Mouse (Mus musculus) E14TG2a.4 (cell line): Measurements from ENCODE around the gene Bcl7c.

Experiments used
- H3K27me3 ChIP-seq: 2 replicates; pipeline ENCODE4 v1.6.1; 2014; ENCODE audit warnings: low read length, control low read depth; ENCODE audit not compliant: insufficient read depth
- H3K36me3 ChIP-seq: 2 replicates; pipeline ENCODE4 v1.6.1; 2014; ENCODE audit warnings: low read length, control low read depth; ENCODE audit not compliant: insufficient read depth
- H3K4me1 ChIP-seq: replicated peaks from 2 replicates; pipeline ENCODE4 v1.6.1; 2014; ENCODE audit warnings: low read depth, low read length, control low read depth
- H3K4me3 ChIP-seq: replicated peaks from 2 replicates; pipeline ENCODE4 v1.5.1; 2014; ENCODE audit warnings: mild to moderate bottlenecking, low read length
- H3K9me3 ChIP-seq: 2 replicates; pipeline ENCODE4 v1.6.1; 2014; ENCODE audit warnings: low read length, control low read depth
- CTCF ChIP-seq: conservative IDR thresholded peaks from 2 replicates; pipeline ENCODE4 v1.5.1; 2014; ENCODE audit warnings: low read length
- NANOG ChIP-seq: IDR thresholded peaks from 2 replicates; pipeline ENCODE4 v1.6.1; 2014; ENCODE audit warnings: borderline replicate concordance, low read length, mixed read lengths
- POU5F1 ChIP-seq: IDR thresholded peaks from 2 replicates; pipeline ENCODE4 v1.6.1; 2014; ENCODE audit warnings: low read length, borderline replicate concordance

Gene Bcl7c

DNA sequence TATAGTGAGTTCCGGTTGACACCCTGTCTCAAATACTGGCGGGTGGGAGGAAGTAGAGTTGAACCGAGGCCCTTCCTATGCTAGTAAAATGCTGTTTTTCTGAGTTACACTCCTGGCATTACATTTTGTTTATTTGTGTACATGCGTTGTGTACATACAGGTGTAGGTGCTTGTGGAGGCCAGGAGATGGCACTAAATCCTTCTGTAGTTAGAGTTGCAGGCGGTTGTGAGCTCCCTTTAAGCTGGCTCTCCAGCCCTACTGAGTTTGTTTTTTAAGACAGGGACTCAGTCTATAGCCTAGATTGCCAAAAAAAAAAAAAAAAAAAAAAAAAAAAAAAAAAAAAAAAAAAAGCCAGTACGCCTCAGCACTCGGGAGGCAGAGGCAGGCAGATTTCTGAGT lies 19.2 kb upstream of the Bcl7c start:
- peaks cover 44% of the 10 kb centered on the region for H3K4me1 ChIP-seq
- H3K36me3 ChIP-seq, result no peaks in the 10 kb centered on the region
- H3K27me3 ChIP-seq, result 0 out of 2 replicates have a peak, but pooled peaks cover 8% of the 10 kb centered on the region
- TF ChIP-seq POU5F1 (no peak), CTCF (peak; percentile 45)
- no peak overlapping the region for H3K4me3 ChIP-seq
- no peaks in the 10 kb centered on the region for H3K9me3 ChIP-seq

DNA sequence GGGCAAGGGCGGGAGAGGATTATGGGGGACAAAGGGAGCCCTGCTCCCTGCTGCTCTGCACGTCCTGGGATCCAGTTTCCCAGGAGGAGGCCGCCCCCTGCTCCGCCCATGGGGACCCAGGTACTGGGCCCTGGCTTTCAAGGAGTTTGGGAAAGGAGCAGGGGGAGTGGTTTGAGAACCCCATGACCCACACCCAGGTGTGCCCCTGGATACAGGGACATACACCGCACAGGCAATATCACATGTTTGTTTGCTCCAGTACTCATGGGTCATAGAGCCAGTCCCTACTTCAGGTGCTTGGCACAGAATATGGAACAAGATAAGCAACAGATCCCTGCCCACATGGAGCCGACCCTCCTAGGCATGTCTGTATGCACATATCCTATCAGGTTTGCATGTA lies 17.2 kb upstream of the Bcl7c start:
- TF ChIP-seq CTCF (no peak), NANOG (no peak), POU5F1 (no peak)

DNA sequence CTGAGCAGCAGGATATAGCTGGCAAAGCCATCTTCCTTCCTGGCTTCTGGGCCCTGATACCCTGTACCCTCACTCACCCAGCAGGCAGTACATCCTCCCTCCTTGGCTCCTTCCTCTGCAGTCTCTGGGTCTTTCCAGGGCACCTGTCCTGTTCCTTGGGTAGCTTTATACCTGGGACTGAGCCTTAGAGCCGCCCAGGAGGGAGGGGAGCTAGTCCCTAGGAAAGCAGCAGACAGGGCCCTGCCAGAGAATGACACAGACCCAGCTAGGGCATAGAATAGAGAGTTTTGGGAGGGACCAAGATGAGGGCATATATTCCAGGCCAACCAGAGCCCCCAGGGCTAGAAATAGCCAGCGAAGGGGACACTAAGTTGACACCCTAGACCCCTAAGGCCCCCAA lies 16.8 kb upstream of the Bcl7c start:
- Histone ChIP-seq H3K9me3 (no peaks in the 10 kb centered on the region), H3K4me1 (peaks cover 44% of the 10 kb centered on the region), H3K36me3 (no peaks in the 10 kb centered on the region), H3K4me3 (peak overlapping the region; percentile 26), H3K27me3 (0 out of 2 replicates have a peak, but pooled peaks cover 4% of the 10 kb centered on the region)
- no peak for TF ChIP-seq NANOG
- no peak for TF ChIP-seq POU5F1
- TF ChIP-seq CTCF, result no peak

More for the DNA sequence above, 17.2 kb upstream of the Bcl7c start:
- Histone ChIP-seq H3K36me3 (no peaks in the 10 kb centered on the region), H3K4me3 (peak overlapping the region; percentile 26), H3K27me3 (0 out of 2 replicates have a peak, but pooled peaks cover 4% of the 10 kb centered on the region), H3K4me1 (peaks cover 44% of the 10 kb centered on the region), H3K9me3 (no peaks in the 10 kb centered on the region)

DNA sequence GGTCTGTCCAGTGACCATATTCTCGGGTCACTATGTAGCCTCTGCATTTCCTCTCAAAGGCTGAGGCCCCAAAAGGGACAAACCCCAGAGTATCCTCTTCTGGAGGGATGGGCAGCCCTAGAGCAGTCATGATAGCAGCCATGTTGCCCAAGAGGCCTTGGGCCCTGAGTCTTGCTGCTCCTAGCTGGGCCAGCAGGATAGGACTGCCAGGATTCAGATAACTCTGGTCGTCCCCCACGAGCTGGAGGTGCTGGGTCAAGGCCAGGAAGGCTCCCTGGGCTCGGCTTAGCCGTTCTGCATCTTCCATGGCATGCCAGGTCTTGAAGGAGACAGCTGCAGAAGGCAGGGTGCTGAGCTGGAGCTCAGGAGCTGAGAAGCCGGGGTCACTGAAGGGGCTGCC lies 10.5 kb upstream of the Bcl7c start:
- H3K36me3 ChIP-seq, result 0 out of 2 replicates have a peak, but pooled peaks cover 5% of the 10 kb centered on the region
- TF ChIP-seq POU5F1 (no peak), NANOG (no peak), CTCF (no peak)
- H3K27me3 ChIP-seq, result peaks cover 21% of the 10 kb centered on the region
- peaks cover 39% of the 10 kb centered on the region for H3K4me1 ChIP-seq
- H3K9me3 ChIP-seq, result no peaks in the 10 kb centered on the region
- no peak overlapping the region for H3K4me3 ChIP-seq

DNA sequence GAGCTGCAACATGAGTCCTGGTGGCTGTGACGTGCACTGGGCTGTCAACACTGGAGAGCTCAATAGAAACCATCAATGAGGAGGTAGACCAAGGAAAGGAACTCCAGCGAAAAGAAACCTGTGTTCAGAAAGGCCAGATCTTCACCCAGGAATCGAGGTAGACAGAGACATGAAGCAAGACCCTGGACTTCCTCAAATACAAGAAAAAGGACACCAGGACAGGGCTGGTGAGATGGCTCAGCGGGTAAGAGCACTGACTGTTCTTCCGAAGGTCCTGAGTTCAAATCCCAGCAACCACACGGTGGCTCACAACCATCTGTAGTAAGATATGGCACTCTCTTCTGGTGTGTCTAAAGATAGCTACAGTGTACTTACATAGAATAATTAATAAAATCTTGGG lies 9.6 kb upstream of the Bcl7c start:
- TF ChIP-seq CTCF (no peak), NANOG (no peak), POU5F1 (no peak)

DNA sequence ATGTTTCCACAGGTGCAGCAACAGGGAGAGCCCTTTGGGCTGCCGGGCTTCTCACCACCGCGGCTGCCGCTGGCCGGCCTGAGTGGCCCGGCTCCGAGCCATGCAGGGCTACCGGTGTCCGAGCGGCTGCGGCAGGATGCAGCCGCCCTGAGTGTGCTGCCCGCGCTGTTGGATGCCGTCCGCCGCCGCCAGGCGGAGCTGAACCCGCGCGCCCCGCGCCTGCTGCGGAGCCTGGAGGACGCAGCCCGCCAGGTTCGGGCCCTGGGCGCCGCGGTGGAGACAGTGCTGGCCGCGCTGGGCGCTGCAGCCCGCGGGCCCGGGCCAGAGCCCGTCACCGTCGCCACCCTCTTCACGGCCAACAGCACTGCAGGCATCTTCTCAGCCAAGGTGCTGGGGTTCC lies 8.3 kb upstream of the Bcl7c start:
- H3K36me3 ChIP-seq, result 0 out of 2 replicates have a peak, but pooled peaks cover 5% of the 10 kb centered on the region
- peaks cover 40% of the 10 kb centered on the region for H3K4me1 ChIP-seq
- peaks cover 21% of the 10 kb centered on the region for H3K27me3 ChIP-seq
- peak overlapping the region; percentile 79 for H3K4me3 ChIP-seq
- no peaks in the 10 kb centered on the region for H3K9me3 ChIP-seq
- TF ChIP-seq CTCF (no peak), NANOG (no peak), POU5F1 (no peak)

More for the DNA sequence above, 9.6 kb upstream of the Bcl7c start:
- peaks cover 21% of the 10 kb centered on the region for H3K27me3 ChIP-seq
- H3K4me3 ChIP-seq, result no peak overlapping the region
- H3K36me3 ChIP-seq, result 0 out of 2 replicates have a peak, but pooled peaks cover 5% of the 10 kb centered on the region
- no peaks in the 10 kb centered on the region for H3K9me3 ChIP-seq
- H3K4me1 ChIP-seq, result peaks cover 36% of the 10 kb centered on the region

DNA sequence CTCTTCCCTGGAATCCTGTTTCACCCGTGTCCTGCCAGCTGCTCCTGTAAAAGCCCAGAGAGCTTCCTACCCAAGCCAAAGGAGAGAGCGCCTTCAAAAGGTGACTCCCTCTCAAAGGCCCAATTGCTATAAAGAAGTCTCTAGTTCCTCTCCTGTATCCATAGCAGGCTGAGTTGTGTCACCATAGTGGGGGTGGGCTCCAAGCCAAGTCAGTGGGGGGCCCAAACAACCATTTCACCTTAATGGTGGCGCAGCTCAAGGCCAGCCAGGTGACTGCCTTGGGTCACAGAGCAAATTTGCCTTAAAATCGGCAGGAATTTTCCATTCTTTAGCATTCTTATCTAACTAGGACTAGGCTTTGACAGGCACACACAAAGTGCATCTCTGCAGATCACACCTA lies 6.1 kb upstream of the Bcl7c start:
- TF ChIP-seq CTCF (no peak), POU5F1 (no peak), NANOG (no peak)
- Histone ChIP-seq H3K27me3 (peaks cover 21% of the 10 kb centered on the region), H3K9me3 (no peaks in the 10 kb centered on the region)

DNA sequence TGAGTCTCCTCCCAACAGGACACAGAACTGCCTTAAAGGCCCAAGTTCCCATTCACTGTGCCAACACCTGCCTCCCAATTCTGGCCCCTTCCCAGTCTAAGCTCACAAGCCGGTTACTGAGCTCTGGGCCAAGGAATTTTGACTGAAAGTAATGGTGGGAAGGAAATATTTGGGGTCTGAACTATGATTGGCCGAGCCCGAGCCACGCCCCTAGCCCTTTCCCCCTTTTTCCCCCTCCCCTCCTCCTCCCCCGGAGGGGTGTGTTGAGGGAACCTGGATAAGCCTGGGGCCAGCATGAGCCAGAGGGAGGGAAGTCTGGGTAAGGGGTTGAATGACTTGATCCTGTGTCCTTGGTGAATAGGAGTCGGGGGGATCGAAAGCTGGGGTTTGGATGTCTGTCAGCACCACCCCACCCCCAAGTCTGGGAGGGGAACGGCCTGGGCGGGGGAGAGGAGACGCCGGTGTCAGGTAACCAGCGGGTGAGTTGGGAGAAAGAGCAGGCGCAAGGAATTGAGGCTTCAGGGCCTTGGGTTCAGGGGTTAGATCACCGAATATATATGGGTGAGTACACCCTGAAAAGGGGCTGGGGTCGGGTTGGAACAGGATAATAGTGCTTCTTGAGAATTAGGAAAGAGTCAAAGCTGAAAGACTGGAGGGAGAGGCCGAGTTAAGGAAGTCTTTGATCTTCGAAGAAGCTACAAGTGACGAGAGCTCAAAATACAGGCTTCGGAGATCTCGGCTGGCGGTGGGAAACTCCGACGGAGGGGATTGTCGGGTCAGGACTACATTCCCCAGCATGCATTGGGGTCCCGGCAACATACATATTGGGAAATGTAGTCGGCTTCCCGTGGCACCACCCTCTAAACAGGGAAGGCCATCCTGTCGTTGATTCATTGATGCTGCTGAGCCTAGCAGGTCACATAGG lies 4.0 kb upstream of the Bcl7c start, which contains the start of gene Ctf1:
TSS of gene Ctf1 (plus strand) at position 276 of the 925 bp plus-strand sequence.
- peaks cover 15% of the 10 kb centered on the region for H3K27me3 ChIP-seq
- no peak for TF ChIP-seq NANOG
- 0 out of 2 replicates have a peak, but pooled peaks cover 5% of the 10 kb centered on the region for H3K36me3 ChIP-seq
- peak within 1 kb of the TSS; percentile 76 for H3K4me3 ChIP-seq
- no peaks in the 10 kb centered on the region for H3K9me3 ChIP-seq
- H3K4me1 ChIP-seq, result peaks cover 61% of the 10 kb centered on the region

More for the DNA sequence above, 6.1 kb upstream of the Bcl7c start:
- H3K4me3 ChIP-seq, result no peak overlapping the region
- H3K4me1 ChIP-seq, result peaks cover 56% of the 10 kb centered on the region
- H3K36me3 ChIP-seq, result 0 out of 2 replicates have a peak, but pooled peaks cover 5% of the 10 kb centered on the region
